Comparison of ENCODE assay signal across 8 mouse cellular contexts in genomic region chr10:75364214-75364690, GRCm38 (mm10). TPM values are rescaled to one million over a fixed set of nuclear protein-coding genes. Genes with fewer than 3 reads are reported as not detected.
A peak's percentile ranks its signal among the peaks of the same experiment; 100 is the strongest.
DNase-seq lines count a peak whose midpoint lies in the region; ATAC-seq lines count a peak whose summit lies in the region.
"Not testable (repeated sequence)": the region's sequence is repeated elsewhere in the genome, so short reads cannot be mapped to it uniquely, and the experiment has no call there.

No protein-coding gene starts in this region.

- WGBS in embryonic facial prominence, embryonic 14.5 days: 41% methylated on average over 1 of the region's 1 CpGs
- 22% methylated on average over 1 of the region's 1 CpGs for WGBS in intestine, embryonic 14.5 days

- not testable (repeated sequence) for H3K4me3 ChIP-seq in embryonic facial prominence, embryonic 14.5 days (ENCODE audit: low read depth, low read length); intestine, embryonic 14.5 days (ENCODE audit: low read depth, low read length)

- not testable (repeated sequence) for H3K9ac ChIP-seq in embryonic facial prominence, embryonic 14.5 days (ENCODE audit: low read depth, low read length); intestine, embryonic 14.5 days (ENCODE audit: low read length)

- intact Hi-C loops in left cerebral cortex, postnatal 14 days (cut with DNase I): not testable (repeated sequence)

- not testable (repeated sequence) for H3K4me1 ChIP-seq in embryonic facial prominence, embryonic 14.5 days (ENCODE audit: control insufficient read depth, insufficient read depth, low read length); intestine, embryonic 14.5 days (replicated peaks; ENCODE audit: control insufficient read depth, insufficient read depth, low read length)

- not testable (repeated sequence) for H3K4me2 ChIP-seq in embryonic facial prominence, embryonic 14.5 days (ENCODE audit: low read depth, low read length); intestine, embryonic 14.5 days (ENCODE audit: low read length)

- peak; percentile 3 for ATAC-seq in CD4-positive, CD25-positive, alpha-beta regulatory T cell, adult 4 months
- peak; percentile 68 for ATAC-seq in embryonic facial prominence, embryonic 14.5 days (ENCODE audit: low read depth)
- peak; percentile 77; the same call in 1 of the 2 replicates for ATAC-seq in intestine, embryonic 14.5 days (replicated peaks; ENCODE audit: low FRiP score, low TSS enrichment, low read depth)

- H3K36me3 ChIP-seq in embryonic facial prominence, embryonic 14.5 days (ENCODE audit: control insufficient read depth, insufficient read depth, low read length); intestine, embryonic 14.5 days (ENCODE audit: control insufficient read depth, insufficient read depth, low read length): not testable (repeated sequence)

- H3K27ac ChIP-seq in embryonic facial prominence, embryonic 14.5 days (replicated peaks; ENCODE audit: low read depth, low read length): not testable (repeated sequence)
- 0 out of 2 replicates have a peak overlapping the region, but pooled peaks have one; percentile 34 for H3K27ac ChIP-seq in intestine, embryonic 14.5 days (ENCODE audit: low read depth)

- H3K9me3 ChIP-seq in embryonic facial prominence, embryonic 14.5 days (ENCODE audit: control insufficient read depth, low read length); intestine, embryonic 14.5 days (ENCODE audit: control insufficient read depth, low read length): not testable (repeated sequence)

- not testable (repeated sequence) for H3K27me3 ChIP-seq in embryonic facial prominence, embryonic 14.5 days (replicated peaks; ENCODE audit: control insufficient read depth, insufficient read depth, low read length); intestine, embryonic 14.5 days (replicated peaks; ENCODE audit: control insufficient read depth, insufficient read depth, low read length)

- peak; percentile 16 for DNase-seq in brain, embryonic 18.5 days (ENCODE audit: low read depth, low spot score)
- DNase-seq in embryonic facial prominence, embryonic 14.5 days (ENCODE audit: low spot score): peak; percentile 62
- peak; percentile 61 for DNase-seq in heart, adult 8-10 months (ENCODE audit: low spot score)
- not testable (repeated sequence) for DNase-seq in intestine, embryonic 14.5 days (ENCODE audit: low spot score)
- peak; percentile 4 to 17 for DNase-seq in left cerebral cortex, postnatal 14 days (ENCODE audit: low spot score in 2 of 2)
- peak; percentile 20 for DNase-seq in lung, postnatal 25 days (ENCODE audit: low spot score)
- DNase-seq in right cerebral cortex, postnatal 10 days (ENCODE audit: low spot score in 2 of 2): peak; percentile 36 to 43

RNA-seq across cellular contexts. Expression of gene Upb1, which starts 36.7 kb away (rescaled TPM):
- polyA plus RNA-seq in CD4-positive, CD25-positive, alpha-beta regulatory T cell, adult 4 months (2017; shearing (Covaris generic)): under 1 TPM in 1 of 2 experiments, not detected in 1; 0.74 TPM
- polyA plus RNA-seq in embryonic facial prominence, embryonic 14.5 days (2014; fragmentation: Nextera tagmentation; extraction: Ambion mirVana): 0.99 and 2.2 TPM in 2 replicates
- total RNA-seq in heart, adult 8-10 months (2022): 1 to 10 TPM in 1 of 4 experiments, under 1 TPM in 3; 0.53 to 1.0 (median 0.63) TPM
- 0.13 and 0.38 TPM in 2 replicates for polyA plus RNA-seq in intestine, embryonic 14.5 days (2014; fragmentation: Nextera tagmentation; extraction: Ambion mirVana)
- under 1 TPM; 0.55 to 0.66 TPM for total RNA-seq in left cerebral cortex, postnatal 14 days (2021)

RNA-seq across cellular contexts. Expression of gene Adora2a, which starts 47.6 kb away (rescaled TPM):
- polyA plus RNA-seq in CD4-positive, CD25-positive, alpha-beta regulatory T cell, adult 4 months (2017; shearing (Covaris generic)): 10 to 100 TPM; 16.1 to 36.3 TPM
- 4.1 and 5.4 TPM in 2 replicates for polyA plus RNA-seq in embryonic facial prominence, embryonic 14.5 days (2014; fragmentation: Nextera tagmentation; extraction: Ambion mirVana)
- total RNA-seq in heart, adult 8-10 months (2022): 1 to 10 TPM; 5.8 to 9.3 (median 7.0) TPM
- polyA plus RNA-seq in intestine, embryonic 14.5 days (2014; fragmentation: Nextera tagmentation; extraction: Ambion mirVana): 3.0 and 4.0 TPM in 2 replicates
- total RNA-seq in left cerebral cortex, postnatal 14 days (2021): 10 to 100 TPM; 10.3 to 15.4 TPM

Comparison
In these comparisons a context has a peak if more than half of its experiments do, and no peak if none do; other contexts are left out.
1. ATAC-seq: peak in every context shown above with its lines; median percentile 77 in intestine, embryonic 14.5 days; 68 in embryonic facial prominence, embryonic 14.5 days; 3 in CD4-positive, CD25-positive, alpha-beta regulatory T cell, adult 4 months.